Mouse (Mus musculus): ENCODE data around the gene Wscd2.
A peak's percentile ranks its signal among the peaks of the same experiment; 100 is the strongest.

The Wscd2 gene

GRCm38 (mm10) chr5:113539438-113539837 lies 49.3 kb downstream of the Wscd2 start:
- no peak for DNase-seq (ENCODE audit: low read depth, low spot score)

GRCm38 (mm10) chr5:113539858-113540257 lies 49.7 kb downstream of the Wscd2 start:
- no peak for DNase-seq (ENCODE audit: low read depth, low spot score)

- peak; percentile 55 for DNase-seq (ENCODE audit: low read depth, low spot score)
Measured at GRCm38 (mm10) chr5:113541196-113541595, 51.1 kb downstream of the Wscd2 start.

- no peak for DNase-seq (ENCODE audit: low read depth, low spot score)
Measured at GRCm38 (mm10) chr5:113542885-113543476, 52.8 kb downstream of the Wscd2 start.

- peak; percentile 79 for DNase-seq (ENCODE audit: low read depth, low spot score)
Measured at GRCm38 (mm10) chr5:113547949-113548700, 58.0 kb downstream of the Wscd2 start.

GRCm38 (mm10) chr5:113550249-113550648 lies 60.1 kb downstream of the Wscd2 start:
- no peak for DNase-seq (ENCODE audit: low read depth, low spot score)

- peak; percentile 96 for DNase-seq (ENCODE audit: low read depth, low spot score)
Measured at GRCm38 (mm10) chr5:113550759-113551158, 60.6 kb downstream of the Wscd2 start.

GRCm38 (mm10) chr5:113553402-113553897 lies 63.3 kb downstream of the Wscd2 start:
- DNase-seq (ENCODE audit: low read depth, low spot score): peak; percentile 75

GRCm38 (mm10) chr5:113554095-113554494 lies 64.0 kb downstream of the Wscd2 start:
- no peak for DNase-seq (ENCODE audit: low read depth, low spot score)

- DNase-seq (ENCODE audit: low read depth, low spot score): no peak
Measured at GRCm38 (mm10) chr5:113554571-113554970, 64.4 kb downstream of the Wscd2 start.

GRCm38 (mm10) chr5:113555684-113556083 lies 65.6 kb downstream of the Wscd2 start:
- DNase-seq (ENCODE audit: low read depth, low spot score): no peak

- no peak for DNase-seq (ENCODE audit: low read depth, low spot score)
Measured at GRCm38 (mm10) chr5:113558065-113558464, 67.9 kb downstream of the Wscd2 start.

GRCm38 (mm10) chr5:113559627-113560026 lies 69.5 kb downstream of the Wscd2 start:
- no peak for DNase-seq (ENCODE audit: low read depth, low spot score)

GRCm38 (mm10) chr5:113564463-113564862 lies 74.3 kb downstream of the Wscd2 start:
- peak; percentile 23 for DNase-seq (ENCODE audit: low read depth, low spot score)

GRCm38 (mm10) chr5:113565101-113565854 lies 75.1 kb downstream of the Wscd2 start:
- DNase-seq (ENCODE audit: low read depth, low spot score): no peak

- peak; percentile 47 for DNase-seq (ENCODE audit: low read depth, low spot score)
Measured at GRCm38 (mm10) chr5:113565858-113566257, 75.7 kb downstream of the Wscd2 start.

GRCm38 (mm10) chr5:113570056-113570717 lies 80.1 kb downstream of the Wscd2 start:
- DNase-seq (ENCODE audit: low read depth, low spot score): peak; percentile 94

GRCm38 (mm10) chr5:113577555-113577954 lies 87.4 kb downstream of the Wscd2 start:
- peak; percentile 37 for DNase-seq (ENCODE audit: low read depth, low spot score)

- no peak for DNase-seq (ENCODE audit: low read depth, low spot score)
Measured at GRCm38 (mm10) chr5:113578428-113578827, 88.3 kb downstream of the Wscd2 start.

GRCm38 (mm10) chr5:113579128-113579527 lies 89.0 kb downstream of the Wscd2 start:
- DNase-seq (ENCODE audit: low read depth, low spot score): no peak

GRCm38 (mm10) chr5:113580248-113580647 lies 90.1 kb downstream of the Wscd2 start:
- peak; percentile 89 for DNase-seq (ENCODE audit: low read depth, low spot score)

- no peak for DNase-seq (ENCODE audit: low read depth, low spot score)
Measured at GRCm38 (mm10) chr5:113580801-113581200, 90.7 kb downstream of the Wscd2 start.
